Mouse (Mus musculus) embryonic facial prominence, embryonic 10.5 days (tissue): ENCODE results near the gene Ier5. TPM values are rescaled to one million over a fixed set of nuclear protein-coding genes. Genes with fewer than 3 reads are reported as not detected.

Source experiments
- DNase-seq: peaks from one replicate; pipeline ENCODE4 v3.0.0-alpha.2; 2017; ENCODE audit warnings: low spot score
- H3K27ac ChIP-seq: fragments of 300-500 bp; sonication (generic); replicated peaks from 2 replicates; pipeline ENCODE4 v1.5.1; 2016; ENCODE audit warnings: mild to moderate bottlenecking
- H3K27me3 ChIP-seq: fragments of 300-500 bp; sonication (generic); replicated peaks from 2 replicates; pipeline ENCODE4 v1.6.1; 2016; ENCODE audit warnings: low read depth, mild to moderate bottlenecking; ENCODE audit not compliant: poor library complexity, severe bottlenecking
- H3K36me3 ChIP-seq: fragments of 300-500 bp; sonication (generic); replicated peaks from 2 replicates; pipeline ENCODE4 v1.6.1; 2016; ENCODE audit warnings: mild to moderate bottlenecking, moderate library complexity
- H3K4me1 ChIP-seq: fragments of 300-500 bp; sonication (generic); 2 replicates; pipeline ENCODE4 v1.6.1; 2016
- H3K4me3 ChIP-seq: fragments of 300-500 bp; sonication (generic); 2 replicates; pipeline ENCODE4 v1.5.1; 2016; ENCODE audit warnings: mild to moderate bottlenecking, moderate library complexity
- H3K9me3 ChIP-seq: fragments of 300-500 bp; sonication (generic); 2 replicates; pipeline ENCODE4 v1.6.1; 2016; ENCODE audit warnings: mild to moderate bottlenecking
- WGBS: fragments of 180-500 bp; shearing (Covaris S2); methylation state at CpG from one replicate; pipeline ENCODE4 v1.1.7; 2016; 5-methylcytosine and 5-hydroxymethylcytosine counted together
- polyA plus RNA-seq: library from polyadenylated mRNA; unstranded; fragments of >200 nt; fragmentation: Nextera tagmentation; extraction: Ambion mirVana; gene quantifications from 2 replicates; pipeline ENCODE4 v1.2.1, GENCODE M21; 2016

The Ier5 gene
- polyA plus RNA-seq, 1 experiment from 2014 or later, result 4.4 TPM

DNA sequence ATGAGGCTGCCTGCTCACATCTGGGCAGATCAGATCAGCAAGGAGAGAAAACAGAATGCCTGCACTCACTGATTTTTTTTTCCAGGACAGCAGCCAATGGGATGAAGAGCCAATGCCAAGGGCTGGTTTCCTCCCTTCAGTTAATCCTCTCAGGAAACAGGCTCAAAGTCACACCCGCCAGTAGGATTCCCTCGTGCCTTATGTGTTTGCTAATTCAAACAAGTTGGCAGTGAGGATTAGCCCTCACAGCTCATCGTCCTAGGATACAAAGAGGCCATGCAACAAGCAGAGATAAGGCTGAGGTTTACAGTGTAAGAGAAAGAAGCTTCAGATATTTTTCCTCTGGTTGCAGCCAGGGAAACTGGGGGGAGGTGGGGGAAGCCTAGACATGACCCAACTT, 14.5 kb upstream of the Ier5 start:
- Histone ChIP-seq H3K4me3 (no peak overlapping the region), H3K36me3 (no peaks in the 10 kb centered on the region), H3K4me1 (peaks cover 40% of the 10 kb centered on the region), H3K9me3 (no peaks in the 10 kb centered on the region), H3K27ac (no peak overlapping the region), H3K27me3 (peaks cover 37% of the 10 kb centered on the region)
- 16% methylated on average over 3 of the region's 3 CpGs for WGBS
- DNase-seq, result no peak

DNA sequence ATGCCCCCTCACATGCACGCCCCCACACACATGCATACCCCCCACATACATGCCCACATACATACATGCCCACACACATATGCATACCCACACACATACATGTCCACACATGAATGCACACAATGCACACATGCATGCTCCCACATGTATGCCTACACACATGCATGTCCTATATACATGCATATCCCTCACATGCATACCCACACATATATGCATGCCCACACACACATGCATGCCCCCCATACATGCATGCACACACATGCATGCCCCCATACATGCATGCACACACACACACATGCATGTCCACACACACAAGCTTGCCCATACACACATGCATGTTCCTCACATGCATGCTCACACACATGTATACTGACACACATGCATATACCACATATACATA, 13.4 kb upstream of the Ier5 start:
- H3K4me1 ChIP-seq, result peaks cover 46% of the 10 kb centered on the region
- H3K27me3 ChIP-seq, result peaks cover 39% of the 10 kb centered on the region
- no peak for DNase-seq
- H3K27ac ChIP-seq, result no peak overlapping the region
- WGBS, result 83% methylated on average over 1 of the region's 1 CpGs
- H3K9me3 ChIP-seq, result no peaks in the 10 kb centered on the region
- H3K36me3 ChIP-seq, result no peaks in the 10 kb centered on the region
- no peak overlapping the region for H3K4me3 ChIP-seq

DNA sequence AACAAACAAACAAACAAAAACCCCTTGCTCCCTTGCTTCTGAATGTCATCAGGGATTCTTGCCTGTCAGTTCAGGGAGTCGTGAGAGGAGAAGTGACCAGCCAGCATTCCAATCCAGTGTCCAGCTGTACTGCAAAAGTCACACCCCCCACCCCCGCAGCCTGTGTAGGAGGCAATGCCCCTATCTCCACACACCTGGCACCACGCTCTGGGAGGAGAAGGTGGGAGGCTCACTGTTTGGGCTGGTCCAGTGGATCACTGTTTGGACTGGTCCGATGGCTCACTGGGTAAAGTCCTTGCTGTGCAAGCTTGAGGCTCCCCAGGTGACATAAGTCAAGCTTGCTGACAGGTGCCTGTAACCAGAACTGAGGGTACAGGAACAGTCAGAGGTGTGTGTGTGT, 12.7 kb upstream of the Ier5 start:
- WGBS, result 29% methylated on average over 4 of the region's 4 CpGs
- no peak for DNase-seq
- Histone ChIP-seq H3K9me3 (no peaks in the 10 kb centered on the region), H3K27ac (no peak overlapping the region), H3K4me1 (peaks cover 50% of the 10 kb centered on the region), H3K4me3 (no peak overlapping the region), H3K36me3 (no peaks in the 10 kb centered on the region), H3K27me3 (peaks cover 40% of the 10 kb centered on the region)

DNA sequence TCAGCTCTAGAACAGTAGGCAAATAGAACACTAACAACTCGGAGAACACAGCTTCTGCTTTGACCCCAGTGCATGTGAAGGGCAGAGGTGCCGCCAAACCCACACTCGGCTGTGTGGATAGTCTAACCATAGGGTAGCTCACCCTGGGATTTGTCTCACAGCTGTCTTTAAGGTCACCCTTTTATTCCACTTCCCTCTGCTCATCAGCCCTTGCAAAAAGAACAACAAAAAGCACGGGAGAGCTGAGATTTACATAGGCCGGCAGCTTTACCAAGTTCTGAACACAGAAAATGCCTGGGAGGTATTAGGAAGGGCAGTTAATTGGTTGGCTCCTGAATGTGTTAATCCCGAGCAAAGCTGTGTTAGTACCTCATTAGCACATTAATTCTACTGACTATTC, 12.1 kb upstream of the Ier5 start:
- DNase-seq, result no peak
- no peaks in the 10 kb centered on the region for H3K36me3 ChIP-seq
- no peak overlapping the region for H3K27ac ChIP-seq
- H3K9me3 ChIP-seq, result no peaks in the 10 kb centered on the region
- H3K4me3 ChIP-seq, result no peak overlapping the region
- peaks cover 42% of the 10 kb centered on the region for H3K27me3 ChIP-seq
- 11% methylated on average over 6 of the region's 6 CpGs for WGBS
- H3K4me1 ChIP-seq, result peaks cover 50% of the 10 kb centered on the region

DNA sequence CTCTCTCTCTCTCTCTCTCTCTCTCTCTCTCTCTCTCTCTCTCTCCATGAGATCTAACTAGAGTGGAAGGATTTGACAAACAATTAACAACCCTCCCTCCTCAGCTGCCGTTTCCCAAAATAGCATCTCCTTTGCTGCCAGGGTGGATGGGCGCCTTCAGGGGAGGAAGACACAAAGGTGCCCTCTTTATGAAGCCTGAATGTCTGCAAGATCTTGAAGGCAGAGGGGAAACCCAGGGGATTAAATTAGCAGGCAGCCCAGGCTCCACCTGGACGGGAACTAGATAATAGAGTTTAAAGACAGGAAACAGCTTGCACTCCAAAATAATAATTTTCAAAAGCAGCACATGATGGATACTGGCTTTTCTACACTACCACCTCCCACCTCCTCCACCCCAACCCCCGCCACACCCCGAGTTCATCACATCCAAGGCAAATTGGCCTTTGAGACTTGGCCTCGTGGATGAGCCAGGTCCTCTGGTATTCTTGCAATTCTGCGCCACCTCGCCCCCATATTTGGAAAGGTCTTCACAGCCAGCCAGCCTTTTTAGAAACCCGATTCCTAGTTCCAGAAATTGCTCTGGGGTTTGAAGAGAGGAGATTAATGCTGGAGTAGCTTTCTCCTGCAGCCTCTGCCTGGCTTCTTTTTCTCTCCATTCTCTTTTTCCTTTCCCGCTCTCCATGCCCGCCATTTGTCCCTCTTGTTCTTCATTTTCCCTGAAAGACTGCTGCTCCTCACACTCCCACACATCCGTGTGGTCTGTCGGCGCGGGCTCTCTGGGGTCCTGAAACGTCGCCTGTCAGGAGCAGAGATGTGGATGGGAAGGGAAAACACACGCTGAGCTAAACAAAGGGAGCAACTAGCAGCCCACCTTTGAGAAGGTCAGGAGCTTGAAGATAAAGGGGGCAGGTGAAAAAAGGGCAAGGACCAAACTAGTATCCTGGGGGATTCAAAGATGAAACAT, 10.2 kb upstream of the Ier5 start:
- WGBS, result 17% methylated on average over 18 of the region's 18 CpGs
- Histone ChIP-seq H3K9me3 (no peaks in the 10 kb centered on the region), H3K4me1 (peaks cover 50% of the 10 kb centered on the region), H3K36me3 (no peaks in the 10 kb centered on the region), H3K27ac (peak overlapping the region; percentile 69), H3K4me3 (peak overlapping the region; percentile 3; the same call in 1 of the 2 replicates), H3K27me3 (peaks cover 33% of the 10 kb centered on the region)
- peak; percentile 41 for DNase-seq

DNA sequence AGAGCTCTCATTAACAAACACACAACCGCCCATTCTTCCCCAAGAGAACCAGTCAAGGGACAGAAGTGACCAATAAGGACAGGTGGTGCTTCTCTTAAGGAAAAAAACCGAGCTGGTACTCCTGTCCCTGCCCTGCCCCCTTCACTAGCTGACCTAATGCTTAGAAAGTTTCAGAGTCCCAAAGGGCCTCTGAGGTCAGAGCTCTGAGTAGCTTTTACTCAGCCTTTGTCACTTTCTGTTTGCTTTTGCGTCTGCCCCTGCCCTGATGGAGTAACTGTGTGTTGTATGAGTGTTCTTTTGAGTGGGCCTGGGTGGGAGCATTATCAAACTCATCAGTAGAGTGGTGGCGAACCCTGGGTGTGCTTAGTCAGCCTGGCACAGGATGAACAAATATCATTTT, 9.0 kb upstream of the Ier5 start:
- Histone ChIP-seq H3K9me3 (no peaks in the 10 kb centered on the region), H3K27ac (peak overlapping the region; percentile 59; the same call in 1 of the 2 replicates), H3K36me3 (no peaks in the 10 kb centered on the region), H3K4me3 (no peak overlapping the region), H3K4me1 (peaks cover 42% of the 10 kb centered on the region), H3K27me3 (peaks cover 33% of the 10 kb centered on the region)
- 33% methylated on average over 4 of the region's 4 CpGs for WGBS
- DNase-seq, result no peak

DNA sequence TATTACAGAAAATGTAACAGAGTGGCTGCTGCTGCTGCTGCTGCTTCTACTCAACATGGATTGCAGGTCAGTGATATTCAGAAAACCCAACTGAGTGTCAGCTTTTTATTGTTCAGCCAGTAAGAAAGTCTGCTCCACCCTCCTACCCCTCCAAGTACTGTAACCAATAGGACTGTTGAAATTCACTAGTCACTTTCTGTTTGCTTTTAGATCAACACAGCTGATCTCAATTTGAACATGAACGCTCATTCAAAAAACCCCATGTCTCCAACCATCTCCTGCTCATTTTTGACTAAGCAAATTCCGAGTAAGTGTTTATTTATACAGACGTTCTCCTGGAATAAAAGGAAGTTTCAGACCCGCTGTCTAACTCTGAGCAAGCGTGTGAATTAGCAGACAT, 8.4 kb upstream of the Ier5 start:
- DNase-seq, result no peak
- H3K4me1 ChIP-seq, result peaks cover 42% of the 10 kb centered on the region
- H3K4me3 ChIP-seq, result no peak overlapping the region

DNA sequence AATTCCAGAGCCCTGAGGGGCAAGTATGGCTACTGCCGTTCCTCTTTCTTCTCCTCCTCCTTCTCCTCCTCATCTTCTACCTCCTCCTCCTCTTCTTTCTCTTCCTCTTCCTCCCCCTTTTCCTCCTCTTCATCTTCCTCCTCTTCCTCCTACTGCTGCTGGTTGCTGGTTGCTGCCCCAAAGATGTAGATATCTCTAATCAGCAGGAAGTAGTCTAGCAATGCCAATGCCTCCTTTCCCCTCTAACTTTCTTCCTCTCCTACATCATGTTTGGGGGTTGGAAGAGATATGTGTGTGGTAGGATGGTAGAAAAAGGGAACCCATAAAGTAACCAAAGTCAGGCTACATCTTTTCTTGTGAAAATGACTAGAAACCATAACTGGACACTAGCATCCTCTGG, 6.9 kb upstream of the Ier5 start:
- DNase-seq, result no peak
- Histone ChIP-seq H3K9me3 (no peaks in the 10 kb centered on the region), H3K27ac (no peak overlapping the region), H3K36me3 (no peaks in the 10 kb centered on the region), H3K4me3 (no peak overlapping the region), H3K27me3 (peaks cover 21% of the 10 kb centered on the region), H3K4me1 (peaks cover 33% of the 10 kb centered on the region)
- WGBS, result 77% methylated on average over 1 of the region's 1 CpGs

More for the DNA sequence above, 8.4 kb upstream of the Ier5 start:
- no peaks in the 10 kb centered on the region for H3K9me3 ChIP-seq
- H3K27ac ChIP-seq, result no peak overlapping the region
- no peaks in the 10 kb centered on the region for H3K36me3 ChIP-seq
- peaks cover 33% of the 10 kb centered on the region for H3K27me3 ChIP-seq
- 43% methylated on average over 5 of the region's 5 CpGs for whole genome bisulfite sequencing

DNA sequence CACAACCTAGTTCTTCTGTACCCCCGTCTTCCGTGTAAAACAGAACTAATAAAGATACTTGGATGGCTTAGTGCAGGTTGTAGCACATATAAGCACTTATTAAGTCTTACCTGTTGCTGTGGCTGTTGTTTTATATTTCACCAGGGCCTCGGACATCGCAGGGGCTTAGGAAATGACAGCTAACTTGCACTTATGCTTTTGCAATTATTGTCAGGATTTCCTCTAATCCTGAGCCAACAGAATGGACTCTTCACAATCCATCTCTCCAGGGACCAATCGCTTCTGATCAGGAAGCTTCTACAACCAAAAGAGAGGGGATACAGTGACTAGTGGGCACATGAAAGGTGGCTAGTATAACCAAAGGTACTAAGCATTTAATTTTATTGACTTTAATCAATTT, 4.6 kb upstream of the Ier5 start:
- Histone ChIP-seq H3K4me3 (no peak overlapping the region), H3K36me3 (no peaks in the 10 kb centered on the region)
- 90% methylated on average over 5 of the region's 5 CpGs for WGBS

DNA sequence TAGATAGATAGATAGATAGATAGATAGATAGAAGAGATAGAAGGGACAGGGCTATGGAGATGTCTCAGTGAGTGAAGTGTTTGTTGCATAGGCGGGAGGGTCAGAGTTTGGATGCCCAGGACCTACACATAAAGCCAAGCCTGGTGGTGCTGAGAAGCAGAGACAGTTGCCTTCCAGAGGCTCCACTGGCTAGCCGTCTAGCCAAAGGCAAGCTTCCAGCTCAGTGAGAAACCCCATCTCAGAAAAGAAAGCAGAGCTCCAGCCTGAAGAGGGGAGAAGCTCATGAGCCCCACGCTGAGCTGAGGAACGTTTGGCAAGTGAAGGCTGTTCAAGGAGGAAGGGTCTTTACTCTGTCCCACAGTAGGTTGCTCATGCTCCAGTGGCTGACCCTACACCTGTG, 3.2 kb upstream of the Ier5 start:
- Histone ChIP-seq H3K27me3 (0 out of 2 replicates have a peak, but pooled peaks cover 3% of the 10 kb centered on the region), H3K4me3 (no peak overlapping the region), H3K9me3 (no peaks in the 10 kb centered on the region), H3K36me3 (no peaks in the 10 kb centered on the region), H3K4me1 (peaks cover 19% of the 10 kb centered on the region), H3K27ac (no peak overlapping the region)
- DNase-seq, result no peak
- 74% methylated on average over 4 of the region's 4 CpGs for WGBS

More for the DNA sequence above, 4.6 kb upstream of the Ier5 start:
- DNase-seq, result no peak
- Histone ChIP-seq H3K27ac (no peak overlapping the region), H3K4me1 (peaks cover 23% of the 10 kb centered on the region), H3K27me3 (0 out of 2 replicates have a peak, but pooled peaks cover 5% of the 10 kb centered on the region), H3K9me3 (no peaks in the 10 kb centered on the region)

DNA sequence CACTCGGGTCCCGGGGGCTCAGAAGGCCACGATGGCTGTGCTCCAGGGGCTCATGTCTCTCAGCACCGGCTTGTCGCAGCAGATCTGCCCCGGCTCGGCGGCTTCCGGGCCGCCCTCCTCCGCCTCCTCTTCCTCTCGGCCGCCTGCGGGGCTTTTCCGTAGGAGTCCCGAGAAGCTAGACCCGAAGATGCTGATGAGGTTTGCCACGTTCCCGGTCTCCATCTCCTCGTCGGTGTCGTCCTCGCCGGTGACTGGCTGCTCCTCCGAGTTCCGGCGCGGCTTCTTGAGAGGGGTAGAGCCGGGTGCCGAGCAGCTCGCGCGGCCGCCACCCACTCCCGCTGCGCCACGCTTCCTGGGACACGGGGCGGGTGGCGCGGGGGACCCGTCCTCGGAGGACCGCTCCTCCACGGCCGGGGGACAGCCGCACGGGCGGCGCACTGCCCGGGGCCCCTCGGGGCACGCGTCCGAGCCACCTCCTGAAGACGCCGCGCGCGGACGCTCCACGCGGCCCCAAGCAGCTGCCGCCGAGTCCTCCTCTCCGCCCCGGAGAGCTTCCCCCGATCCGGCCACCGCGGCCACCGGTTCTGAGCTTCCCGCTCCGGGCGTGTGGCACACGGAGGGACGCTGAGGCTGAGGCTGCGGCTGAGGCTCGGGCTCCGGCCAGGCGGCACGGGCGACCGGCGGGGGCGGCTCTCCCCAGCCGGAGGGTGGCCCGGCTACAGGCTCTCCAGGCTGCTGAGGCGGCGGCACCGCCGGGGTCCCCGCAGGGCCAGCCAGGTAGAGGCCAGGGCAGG, 753 bp downstream of the Ier5 start:
- peaks cover 35% of the 10 kb centered on the region for H3K4me1 ChIP-seq
- WGBS, result under 1% methylated on average over 93 of the region's 93 CpGs
- peak; percentile 73 for DNase-seq
- H3K9me3 ChIP-seq, result no peaks in the 10 kb centered on the region
- peak overlapping the region; percentile 93 for H3K27ac ChIP-seq
- H3K4me3 ChIP-seq, result peak overlapping the region; percentile 99
- peaks cover 13% of the 10 kb centered on the region for H3K36me3 ChIP-seq
- H3K27me3 ChIP-seq, result 0 out of 2 replicates have a peak, but pooled peaks cover under 1% of the 10 kb centered on the region

DNA sequence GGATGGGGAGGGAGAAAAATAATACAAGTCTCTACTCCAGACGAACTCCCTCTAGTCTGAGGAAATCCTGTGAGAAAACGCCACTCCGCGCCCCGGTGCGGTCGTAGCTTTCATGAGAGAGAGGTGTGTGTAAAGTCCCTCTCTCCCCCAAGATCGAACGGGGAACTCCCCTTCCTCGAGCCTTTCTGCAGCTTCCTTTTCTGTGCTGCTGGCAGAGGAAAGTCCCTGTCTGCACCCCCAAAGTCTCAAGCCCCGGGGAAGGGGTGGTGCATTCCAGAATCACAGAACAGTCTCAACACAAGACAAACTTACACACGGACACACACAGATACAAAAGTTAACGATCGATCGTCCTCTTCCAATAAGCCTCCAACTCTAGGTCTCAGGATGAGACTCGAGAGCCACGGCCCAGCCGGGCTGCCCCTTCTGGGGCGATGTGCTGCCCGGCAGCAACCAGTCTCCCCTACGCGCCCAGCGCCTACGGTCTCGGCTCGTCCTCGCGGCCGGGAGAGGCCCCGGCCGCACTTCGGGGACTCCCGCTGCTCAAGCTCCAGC, 1.4 kb downstream of the Ier5 start:
- Histone ChIP-seq H3K4me3 (peak overlapping the region; percentile 99), H3K27me3 (peaks cover 6% of the 10 kb centered on the region), H3K9me3 (no peaks in the 10 kb centered on the region), H3K27ac (peak overlapping the region; percentile 93), H3K36me3 (peaks cover 13% of the 10 kb centered on the region), H3K4me1 (peaks cover 42% of the 10 kb centered on the region)
- peak; percentile 60 for DNase-seq
- under 1% methylated on average over 33 of the region's 33 CpGs for WGBS
